Mouse (Mus musculus): ENCODE data around the gene Cux1.

DNA sequence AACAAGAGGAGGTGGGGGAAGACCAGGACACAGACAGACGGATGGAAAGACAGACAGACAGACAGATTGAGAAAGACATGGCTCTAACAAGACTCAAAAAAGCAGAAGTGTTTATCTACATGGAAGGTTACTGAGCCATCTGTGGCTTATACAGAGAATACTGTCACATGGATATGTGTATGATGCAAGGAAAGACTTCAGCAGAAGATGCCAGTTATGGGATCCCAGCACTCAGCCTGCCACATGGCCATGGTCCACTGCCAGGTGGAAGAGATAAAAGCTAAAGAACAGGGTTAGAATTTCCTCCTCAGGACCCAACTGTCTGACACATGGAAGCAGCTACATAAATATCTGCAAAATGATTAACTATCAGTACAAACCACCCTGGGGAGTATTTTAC is 84.9 kb downstream of the Cux1 start:
- TF ChIP-seq GATA1 (IDR thresholded peaks at IDR 0.05; ENCODE audit: borderline replicate concordance, low read length) = no peak
- no peak for TF ChIP-seq FLI1 (IDR thresholded peaks at IDR 0.05; ENCODE audit: low read length)
